Mouse (Mus musculus) stomach, embryonic 16.5 days (tissue): ENCODE results near the gene Olfr155. TPM values are rescaled to one million over a fixed set of nuclear protein-coding genes. Genes with fewer than 3 reads are reported as not detected.

Experiments
- ATAC-seq: fragments of 200-750 bp; cut with Nextera tagmentation; 2 replicates; pipeline ENCODE4 v1.8.0; 2017; ENCODE audit warnings: moderate number of reproducible peaks, moderate TSS enrichment; ENCODE audit not compliant: insufficient read depth, low FRiP score
- H3K27ac ChIP-seq: fragments of 300-500 bp; sonication (generic); 2 replicates; pipeline ENCODE4 v1.5.1; 2014; ENCODE audit warnings: low read length
- H3K27me3 ChIP-seq: fragments of 300-500 bp; sonication (generic); 2 replicates; pipeline ENCODE4 v1.6.1; 2014; ENCODE audit warnings: low read length, control low read depth, mixed read lengths; ENCODE audit not compliant: control insufficient read depth, insufficient read depth
- H3K36me3 ChIP-seq: fragments of 300-500 bp; sonication (generic); 2 replicates; pipeline ENCODE4 v1.6.1; 2014; ENCODE audit warnings: low read length; ENCODE audit not compliant: control insufficient read depth, insufficient read depth
- H3K4me1 ChIP-seq: fragments of 300-500 bp; sonication (generic); 2 replicates; pipeline ENCODE4 v1.6.1; 2014; ENCODE audit warnings: low read length, control low read depth, mixed read lengths; ENCODE audit not compliant: control insufficient read depth, insufficient read depth
- H3K4me2 ChIP-seq: fragments of 300-500 bp; sonication (generic); 2 replicates; pipeline ENCODE4 v1.6.1; 2014; ENCODE audit warnings: low read depth, low read length, mixed read lengths
- H3K4me3 ChIP-seq: fragments of 300-500 bp; sonication (generic); replicated peaks from 2 replicates; pipeline ENCODE4 v1.5.1; 2014; ENCODE audit warnings: mild to moderate bottlenecking, low read length
- H3K9ac ChIP-seq: fragments of 300-500 bp; sonication (generic); 2 replicates; pipeline ENCODE4 v1.6.1; 2014; ENCODE audit warnings: low read length
- H3K9me3 ChIP-seq: fragments of 300-500 bp; sonication (generic); replicated peaks from 2 replicates; pipeline ENCODE4 v1.6.1; 2016; ENCODE audit warnings: low read length, control low read depth; ENCODE audit not compliant: control insufficient read depth
- WGBS: fragments of 180-500 bp; shearing (Covaris S2); extraction: QIAGEN DNeasy Blood & Tissue Kit; methylation state at CpG from one replicate; pipeline ENCODE4 v1.1.7; 2014; 5-methylcytosine and 5-hydroxymethylcytosine counted together
- polyA plus RNA-seq: library from polyadenylated mRNA; unstranded; fragments of >200 nt; fragmentation: Nextera tagmentation; extraction: Ambion mirVana; gene quantifications from 2 replicates; pipeline ENCODE4 v1.2.1, GENCODE M21; 2015

The Olfr155 gene
- polyA plus RNA-seq, 1 experiment from 2014 or later: not detected

- no peak overlapping the region for H3K9ac ChIP-seq
- H3K36me3 ChIP-seq: no peaks in the 10 kb centered on the region
- H3K4me1 ChIP-seq: no peaks in the 10 kb centered on the region
- no peaks in the 10 kb centered on the region for H3K9me3 ChIP-seq
- H3K27ac ChIP-seq: no peak overlapping the region
- no peak overlapping the region for H3K4me2 ChIP-seq
- no peaks in the 10 kb centered on the region for H3K27me3 ChIP-seq
- no peak overlapping the region for H3K4me3 ChIP-seq
- WGBS: 72% methylated on average over 8 of the region's 8 CpGs
- ATAC-seq: no peak
These were observed 2.7 kb downstream of the Olfr155 start for GRCm38 (mm10) chr4:43854101-43854500.

DNA sequence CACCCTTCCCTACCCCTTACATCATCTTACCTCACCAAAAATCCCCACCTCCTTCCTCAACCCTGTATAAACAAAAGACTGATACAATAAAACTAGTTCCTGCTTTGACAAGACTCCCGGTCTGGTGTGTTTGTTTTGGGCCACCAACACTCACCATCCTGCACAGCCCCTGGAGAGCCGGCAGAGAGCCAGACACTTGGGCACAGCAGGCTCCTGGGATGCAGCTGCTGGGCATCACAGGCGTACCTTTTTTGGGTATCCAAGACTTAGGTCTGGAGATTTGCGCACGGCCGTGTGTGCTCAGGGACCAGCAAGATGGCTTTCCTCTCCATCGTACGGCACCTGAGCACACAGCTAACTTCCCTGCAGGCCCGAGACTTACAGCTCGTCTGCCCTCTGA is 8.5 kb downstream of the Olfr155 start:
- Histone ChIP-seq H3K27ac (no peak overlapping the region), H3K9me3 (no peaks in the 10 kb centered on the region), H3K9ac (no peak overlapping the region), H3K4me3 (no peak overlapping the region), H3K4me2 (no peak overlapping the region), H3K27me3 (no peaks in the 10 kb centered on the region), H3K36me3 (no peaks in the 10 kb centered on the region), H3K4me1 (no peaks in the 10 kb centered on the region)
- no peak for ATAC-seq
- 70% methylated on average over 10 of the region's 10 CpGs for WGBS

DNA sequence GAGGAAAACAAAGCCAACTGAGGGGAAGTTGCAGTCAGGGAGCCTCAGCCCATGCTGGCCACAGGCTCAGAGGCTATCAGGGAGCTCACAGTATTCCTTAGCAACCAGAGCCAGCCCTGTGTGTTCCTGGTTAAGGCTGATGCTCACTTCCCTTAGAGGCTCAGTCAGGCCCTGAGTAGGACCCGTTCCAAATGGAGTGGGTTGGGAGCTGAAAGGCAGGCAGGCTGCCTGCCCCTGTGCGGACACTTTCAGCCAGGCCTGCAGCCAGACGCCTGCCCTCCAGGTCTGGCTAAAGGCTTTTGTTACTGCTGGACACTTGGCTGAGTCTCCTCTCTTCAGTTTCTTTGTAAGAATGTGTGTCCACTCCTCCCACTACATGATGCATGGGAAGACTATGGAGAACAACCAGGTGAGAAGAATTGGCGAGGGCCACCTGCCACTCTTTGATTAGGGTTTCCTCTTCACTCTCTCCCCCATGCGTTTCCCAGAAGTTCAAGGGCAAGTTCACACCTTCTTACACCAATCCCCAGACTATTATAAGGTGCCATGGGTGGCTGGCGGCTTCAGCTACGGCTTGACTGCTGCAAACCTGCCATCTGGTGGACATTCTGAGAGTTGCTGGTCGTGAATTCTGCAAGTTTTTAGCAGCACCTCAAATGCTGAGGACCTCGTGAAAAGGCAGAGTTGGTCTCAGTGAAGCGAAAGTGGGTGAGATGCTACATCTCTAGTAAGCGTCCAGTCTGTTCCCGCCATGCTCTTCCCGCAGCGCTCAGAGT is 9.6 kb downstream of the Olfr155 start:
- no peak overlapping the region for H3K27ac ChIP-seq
- no peaks in the 10 kb centered on the region for H3K4me1 ChIP-seq
- H3K4me3 ChIP-seq: no peak overlapping the region
- ATAC-seq: no peak
- no peaks in the 10 kb centered on the region for H3K9me3 ChIP-seq
- H3K27me3 ChIP-seq: no peaks in the 10 kb centered on the region
- 15% methylated on average over 14 of the region's 14 CpGs for WGBS
- no peak overlapping the region for H3K4me2 ChIP-seq
- H3K36me3 ChIP-seq: no peaks in the 10 kb centered on the region
- H3K9ac ChIP-seq: 0 out of 2 replicates have a peak overlapping the region, but pooled peaks have one; percentile 17

- no peak for ATAC-seq
- H3K27ac ChIP-seq: no peak overlapping the region
- no peak overlapping the region for H3K4me2 ChIP-seq
- no peak overlapping the region for H3K9ac ChIP-seq
- no peak overlapping the region for H3K4me3 ChIP-seq
- no peaks in the 10 kb centered on the region for H3K4me1 ChIP-seq
- WGBS: 68% methylated on average over 4 of the region's 4 CpGs
- no peaks in the 10 kb centered on the region for H3K27me3 ChIP-seq
- H3K9me3 ChIP-seq: no peaks in the 10 kb centered on the region
- no peaks in the 10 kb centered on the region for H3K36me3 ChIP-seq
These were observed 11.9 kb downstream of the Olfr155 start for GRCm38 (mm10) chr4:43863298-43863697.

GRCm38 (mm10) chr4:43869821-43870220 is 18.5 kb downstream of the Olfr155 start:
- no peaks in the 10 kb centered on the region for H3K9me3 ChIP-seq
- no peak for ATAC-seq
- no peak overlapping the region for H3K4me3 ChIP-seq
- H3K36me3 ChIP-seq: no peaks in the 10 kb centered on the region
- peaks cover under 1% of the 10 kb centered on the region; the same call in 1 of the 2 replicates for H3K4me1 ChIP-seq
- H3K27me3 ChIP-seq: no peaks in the 10 kb centered on the region
- no peak overlapping the region for H3K27ac ChIP-seq
- no peak overlapping the region for H3K4me2 ChIP-seq
- H3K9ac ChIP-seq: no peak overlapping the region
- WGBS: 70% methylated on average over 10 of the region's 10 CpGs

DNA sequence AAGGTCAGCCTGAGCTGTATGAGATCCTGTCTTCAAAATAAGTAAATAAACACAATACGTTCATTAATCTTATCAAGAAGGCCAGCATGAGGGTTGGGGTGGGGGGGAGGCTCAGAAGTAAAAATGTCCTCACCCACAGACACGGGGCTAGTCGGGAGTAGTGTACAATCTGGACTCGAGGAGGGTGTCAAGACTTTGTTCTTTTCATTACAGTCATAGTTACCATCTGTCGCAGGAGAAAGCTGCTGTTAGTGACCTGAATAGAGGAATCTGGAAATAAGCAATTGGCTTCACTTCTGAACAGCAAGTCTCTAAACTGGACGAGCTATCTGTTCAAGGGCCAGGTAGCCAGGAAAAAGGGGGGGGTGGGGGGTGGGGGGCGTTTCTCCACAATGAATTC is 23.1 kb downstream of the Olfr155 start:
- Histone ChIP-seq H3K9ac (no peak overlapping the region), H3K27me3 (no peaks in the 10 kb centered on the region), H3K4me2 (peak overlapping the region; percentile 95), H3K4me1 (peaks cover 12% of the 10 kb centered on the region), H3K9me3 (no peaks in the 10 kb centered on the region), H3K27ac (no peak overlapping the region), H3K4me3 (peak overlapping the region; percentile 88; the same call in 1 of the 2 replicates), H3K36me3 (no peaks in the 10 kb centered on the region)
- no peak for ATAC-seq
- WGBS: 41% methylated on average over 7 of the region's 7 CpGs

GRCm38 (mm10) chr4:43875160-43875918 is 24.0 kb downstream of the Olfr155 start, which contains the start of gene Reck:
Reck (plus strand) TSS chr4:43875530.
- H3K36me3 ChIP-seq: no peaks in the 10 kb centered on the region
- peak; percentile 92 for ATAC-seq
- peak within 1 kb of the TSS; percentile 95 for H3K4me2 ChIP-seq
- no peak within 1 kb of the TSS; the same call in 1 of the 2 replicates for H3K27ac ChIP-seq
- no peaks in the 10 kb centered on the region for H3K9me3 ChIP-seq
- peak within 1 kb of the TSS; percentile 88 for H3K4me3 ChIP-seq
- peak within 1 kb of the TSS; percentile 90 for H3K9ac ChIP-seq
- WGBS: 1% methylated on average over 73 of the region's 73 CpGs
- peaks cover 12% of the 10 kb centered on the region for H3K4me1 ChIP-seq
- no peaks in the 10 kb centered on the region for H3K27me3 ChIP-seq

DNA sequence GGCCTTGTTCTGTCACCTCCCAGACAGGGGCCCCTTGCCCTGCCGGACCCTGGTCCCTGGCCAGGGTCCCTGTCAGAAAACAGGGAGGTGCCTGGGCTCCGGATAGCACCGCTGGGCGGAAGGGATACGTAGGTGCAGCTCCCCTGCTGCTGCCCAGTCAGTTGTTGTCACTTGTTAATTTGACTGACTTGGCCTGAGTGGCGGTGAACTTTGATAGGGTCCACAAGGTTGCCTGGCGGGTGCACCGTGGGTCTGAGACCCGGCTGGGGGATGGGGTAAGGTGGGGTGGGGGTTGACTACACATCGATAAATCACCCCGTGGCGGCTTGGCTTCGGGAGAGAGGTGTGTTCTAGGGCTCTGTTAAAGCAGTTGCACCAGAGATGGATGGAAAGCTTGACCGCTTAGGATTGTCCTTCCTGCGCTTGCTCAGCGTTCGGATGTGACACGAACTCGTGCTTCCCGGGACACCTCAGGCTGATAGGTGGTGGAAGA is 24.6 kb downstream of the Olfr155 start:
- no peaks in the 10 kb centered on the region for H3K9me3 ChIP-seq
- peak overlapping the region; percentile 90 for H3K9ac ChIP-seq
- under 1% methylated on average over 20 of the region's 20 CpGs for WGBS
- peak overlapping the region; percentile 95 for H3K4me2 ChIP-seq
- no peaks in the 10 kb centered on the region for H3K36me3 ChIP-seq
- H3K4me3 ChIP-seq: peak overlapping the region; percentile 88
- H3K4me1 ChIP-seq: peaks cover 12% of the 10 kb centered on the region
- no peak overlapping the region; the same call in 1 of the 2 replicates for H3K27ac ChIP-seq
- ATAC-seq: peak; percentile 41; the same call in 1 of the 2 replicates
- no peaks in the 10 kb centered on the region for H3K27me3 ChIP-seq

- 88% methylated on average over 1 of the region's 1 CpGs for WGBS
- no peak for ATAC-seq
These were observed 25.9 kb downstream of the Olfr155 start for GRCm38 (mm10) chr4:43877230-43877629.

More at GRCm38 (mm10) chr4:43877230-43877629, 25.9 kb downstream of the Olfr155 start:
- H3K4me3 ChIP-seq: no peak overlapping the region
- H3K9me3 ChIP-seq: no peaks in the 10 kb centered on the region
- peaks cover 12% of the 10 kb centered on the region for H3K4me1 ChIP-seq
- no peak overlapping the region for H3K27ac ChIP-seq
- no peak overlapping the region for H3K9ac ChIP-seq
- H3K36me3 ChIP-seq: no peaks in the 10 kb centered on the region
- no peaks in the 10 kb centered on the region for H3K27me3 ChIP-seq
- no peak overlapping the region for H3K4me2 ChIP-seq
